Mouse (Mus musculus): ENCODE data around the gene Trmt112.

DNA sequence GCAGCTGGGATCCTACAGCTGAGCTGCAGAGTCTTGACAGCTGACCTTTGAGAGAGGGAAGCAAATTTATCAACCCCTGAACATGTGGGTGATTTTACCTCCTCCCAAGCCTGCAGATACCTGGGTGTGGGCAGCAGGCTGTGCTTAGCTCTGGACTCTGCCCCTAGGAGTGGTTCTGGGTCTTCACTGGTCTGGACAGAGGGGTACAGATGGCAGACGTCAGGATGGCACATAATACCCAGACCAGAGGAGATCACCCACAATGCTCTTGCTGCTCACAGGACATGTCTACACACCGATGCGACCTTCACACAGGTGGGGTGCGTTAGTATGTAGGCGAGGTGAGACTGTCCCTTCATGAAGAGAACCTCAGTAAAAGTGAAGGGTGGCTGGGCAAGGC is 40.0 kb downstream of the Trmt112 start:
- TF ChIP-seq CTCF (IDR thresholded peaks at IDR 0.05; ENCODE audit: borderline replicate concordance, insufficient read depth, low read depth, low read length) (no peak), POLR2A (IDR thresholded peaks at IDR 0.05; ENCODE audit: borderline replicate concordance, insufficient read depth, low read length) (no peak)

Measured in cerebellum, adult 2 months (tissue).